Mouse (Mus musculus): ENCODE measurements around the gene Mgat5b.

Gene Mgat5b

DNA sequence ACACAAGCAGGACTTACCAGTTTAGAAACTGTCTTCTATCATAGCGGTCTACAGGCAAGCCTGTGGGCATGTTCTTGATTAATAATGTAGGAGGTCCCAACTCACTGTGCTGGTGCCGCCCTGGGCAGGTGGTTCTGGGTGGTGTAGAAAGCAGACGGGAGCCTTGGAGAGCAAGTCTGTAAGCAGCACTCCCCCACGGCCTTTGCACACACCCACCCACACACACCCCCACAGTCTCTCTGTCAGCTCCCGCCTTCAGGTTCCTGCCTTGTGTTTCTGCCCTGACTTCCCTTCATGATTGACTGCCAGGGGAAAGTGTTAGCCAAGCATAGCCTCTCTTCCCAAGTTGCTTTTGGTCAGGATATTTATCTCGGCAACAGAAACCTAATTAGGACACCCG is 1.3 kb upstream of the Mgat5b start:
- in situ Hi-C loops (cut with MseI, MboI) = loop anchor here (10.0 kb wide), 1 partner anchor 127 kb away; no protein-coding TSS in a partner anchor

GRCm38 (mm10) chr11:116919186-116920020 is 740 bp downstream of the Mgat5b start:
- in situ Hi-C loops (cut with MseI, MboI) = loop anchor here (5.0 to 10.0 kb wide), 2 partner anchors 78 to 125 kb away; no protein-coding TSS in a partner anchor

DNA sequence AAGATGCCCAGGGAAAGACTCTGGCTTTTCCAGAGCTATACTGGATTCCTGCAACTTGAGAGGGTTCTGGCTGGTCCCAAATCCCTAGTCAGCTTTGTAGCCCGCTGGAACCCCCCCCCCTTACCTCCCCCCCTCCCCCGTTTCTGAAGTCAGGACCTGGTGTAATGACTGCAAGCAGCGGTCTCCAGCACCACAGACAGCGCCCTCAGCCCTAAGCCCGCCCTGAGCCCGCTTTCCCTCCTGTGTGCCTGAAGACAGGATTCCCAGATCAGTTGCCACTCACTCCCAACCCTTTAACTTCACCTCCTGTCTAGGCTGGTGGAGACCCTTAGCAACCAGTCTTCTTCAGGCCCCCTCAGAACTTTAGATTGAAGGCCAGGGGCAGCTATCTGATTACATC is 2.1 kb downstream of the Mgat5b start:
- in situ Hi-C loops (cut with MseI, MboI) = loop anchor here in 1 of 2 experiments (5.0 kb wide), 1 partner anchor 77 kb away; no protein-coding TSS in a partner anchor

- in situ Hi-C loops (cut with MseI, MboI) = loop anchor here in 1 of 2 experiments (5.0 kb wide), 1 partner anchor 75 kb away; no protein-coding TSS in a partner anchor
Observed at GRCm38 (mm10) chr11:116922058-116922457, 3.4 kb downstream of the Mgat5b start.

- in situ Hi-C loops (cut with MseI, MboI) = no loop called here
Observed at GRCm38 (mm10) chr11:116928031-116928430, 9.4 kb downstream of the Mgat5b start.

- in situ Hi-C loops (cut with MseI, MboI) = no loop called here
Observed at GRCm38 (mm10) chr11:116934862-116935261, 16.2 kb downstream of the Mgat5b start.

- in situ Hi-C loops (cut with MseI, MboI) = no loop called here
Observed at GRCm38 (mm10) chr11:116935354-116935753, 16.7 kb downstream of the Mgat5b start.

- in situ Hi-C loops (cut with MseI, MboI) = no loop called here
Observed at GRCm38 (mm10) chr11:116935917-116936316, 17.3 kb downstream of the Mgat5b start.

- in situ Hi-C loops (cut with MseI, MboI) = no loop called here
Observed at GRCm38 (mm10) chr11:116937141-116937540, 18.5 kb downstream of the Mgat5b start.

DNA sequence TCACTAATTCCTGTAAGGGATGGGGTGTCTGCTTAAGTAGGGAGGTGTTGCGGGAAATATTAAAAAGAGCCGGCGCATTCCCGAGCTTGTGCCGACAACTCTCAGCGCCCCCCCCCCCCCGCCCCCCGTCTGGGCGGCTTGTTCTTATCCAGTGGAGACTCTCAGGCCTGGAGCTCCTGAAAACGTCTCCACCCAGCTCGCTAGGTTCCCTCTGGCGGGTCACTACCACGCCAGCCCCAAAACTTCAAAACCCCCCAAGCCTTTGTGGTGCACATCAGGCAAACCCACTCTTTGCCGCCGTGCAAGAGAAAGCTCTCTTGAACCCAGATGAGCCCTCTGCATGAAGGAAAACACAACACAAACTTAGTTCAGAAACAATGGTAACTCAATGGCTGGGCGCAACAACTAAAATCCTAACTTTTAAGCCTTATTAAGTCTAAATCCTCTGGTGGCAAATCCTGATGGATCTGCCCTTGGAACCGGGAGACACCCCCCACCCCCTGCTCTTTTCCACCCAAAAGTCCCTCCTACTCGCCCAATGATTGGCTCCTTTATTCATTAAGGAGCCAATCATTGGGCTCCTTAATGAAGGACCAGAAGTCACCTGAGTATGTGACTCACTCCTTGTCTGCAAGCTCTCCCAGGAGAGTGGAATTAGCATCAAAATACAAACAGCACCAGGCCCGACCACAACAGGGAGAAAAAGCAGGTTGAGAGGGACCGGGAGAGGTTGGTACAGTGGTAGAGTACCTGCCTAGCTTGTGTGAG is 21.6 kb downstream of the Mgat5b start:
- in situ Hi-C loops (cut with MseI, MboI) = no loop called here

- in situ Hi-C loops (cut with MseI, MboI) = no loop called here
Observed at GRCm38 (mm10) chr11:116944346-116944745, 25.7 kb downstream of the Mgat5b start.

DNA sequence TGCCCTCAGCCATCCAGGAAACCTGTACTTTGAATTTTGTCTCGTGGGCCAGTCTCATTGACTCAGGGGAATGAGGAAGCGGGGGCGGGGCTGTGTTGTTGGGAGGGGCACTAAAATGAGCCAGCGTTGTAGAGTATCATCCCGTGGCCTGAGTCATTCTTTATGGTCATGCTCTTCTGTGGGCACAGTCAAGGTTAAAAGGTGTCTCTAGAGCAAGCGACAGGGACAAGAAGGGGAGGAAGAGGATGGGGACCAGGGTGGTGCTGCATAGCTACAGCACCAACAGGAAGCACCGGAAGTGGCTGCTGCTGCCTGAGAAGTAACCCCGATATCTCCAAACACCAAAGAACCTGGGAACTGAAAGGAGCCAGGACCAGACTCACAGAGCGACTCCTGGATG is 31.2 kb downstream of the Mgat5b start:
- in situ Hi-C loops (cut with MseI, MboI) = no loop called here

DNA sequence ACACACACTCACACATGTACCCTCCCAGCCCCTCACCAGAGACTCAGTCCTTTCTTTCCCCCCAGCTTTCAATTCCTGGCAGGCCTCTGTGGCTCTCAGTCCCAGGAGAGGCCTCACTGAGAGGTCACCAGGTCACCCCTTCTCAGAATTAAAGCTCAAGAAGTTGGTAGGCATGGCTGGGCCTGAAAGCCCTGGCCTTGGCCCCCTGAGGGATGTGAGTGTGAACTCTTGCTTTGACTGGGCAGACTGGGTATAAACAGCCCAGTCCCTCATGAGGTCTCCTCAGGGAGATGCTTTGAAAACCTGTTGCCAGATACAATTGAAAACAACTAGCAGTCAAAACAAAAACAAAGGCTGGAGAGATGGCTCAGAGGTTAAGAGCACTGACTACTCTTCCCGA is 32.8 kb downstream of the Mgat5b start:
- in situ Hi-C loops (cut with MseI, MboI) = no loop called here

DNA sequence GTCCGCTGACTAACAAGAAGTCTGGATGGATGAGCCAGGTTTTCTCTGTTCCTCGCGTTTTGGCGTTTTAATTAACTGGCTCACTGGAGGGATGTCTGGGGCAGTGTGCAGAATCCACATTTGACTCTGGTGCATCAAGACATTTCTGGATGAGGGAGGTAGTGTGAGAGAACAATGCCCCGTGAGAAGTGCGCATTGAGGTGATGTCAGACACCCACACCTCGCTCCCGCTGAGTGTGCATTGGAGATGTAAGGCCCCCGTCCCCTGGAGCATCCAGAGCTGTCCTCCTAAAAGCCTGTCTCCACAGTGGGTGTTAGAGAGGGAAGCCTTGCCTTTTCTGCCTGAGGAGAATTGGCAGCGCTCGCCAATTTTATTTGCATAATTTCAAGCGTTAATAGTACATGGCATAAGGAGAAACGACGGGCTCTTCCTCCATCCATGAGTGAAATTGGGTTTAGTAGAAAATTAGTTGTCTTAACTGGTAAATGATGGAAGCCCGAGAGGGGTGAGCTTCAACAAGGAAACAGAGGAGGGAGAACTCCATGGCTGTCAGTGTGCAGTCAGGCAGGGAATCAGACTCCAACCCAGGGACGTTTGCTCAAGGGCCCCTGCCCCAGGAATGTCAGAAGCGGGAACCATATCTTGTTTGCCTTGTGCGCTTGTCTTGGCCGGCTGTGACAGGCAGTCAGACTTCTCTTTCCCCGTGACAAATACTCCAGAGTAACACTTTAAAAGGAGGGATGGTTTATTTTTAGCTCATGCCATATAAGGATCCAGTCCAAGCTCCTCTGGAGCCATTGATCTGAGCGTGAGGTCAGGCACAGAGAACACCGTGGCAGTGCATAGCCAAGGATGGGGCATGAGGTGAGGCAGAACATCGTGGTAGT is 35.8 kb downstream of the Mgat5b start:
- in situ Hi-C loops (cut with MseI, MboI) = no loop called here

- in situ Hi-C loops (cut with MseI, MboI) = no loop called here
Observed at GRCm38 (mm10) chr11:116958601-116959000, 39.9 kb downstream of the Mgat5b start.

GRCm38 (mm10) chr11:116965061-116965460 is 46.4 kb downstream of the Mgat5b start:
- in situ Hi-C loops (cut with MseI, MboI) = no loop called here

DNA sequence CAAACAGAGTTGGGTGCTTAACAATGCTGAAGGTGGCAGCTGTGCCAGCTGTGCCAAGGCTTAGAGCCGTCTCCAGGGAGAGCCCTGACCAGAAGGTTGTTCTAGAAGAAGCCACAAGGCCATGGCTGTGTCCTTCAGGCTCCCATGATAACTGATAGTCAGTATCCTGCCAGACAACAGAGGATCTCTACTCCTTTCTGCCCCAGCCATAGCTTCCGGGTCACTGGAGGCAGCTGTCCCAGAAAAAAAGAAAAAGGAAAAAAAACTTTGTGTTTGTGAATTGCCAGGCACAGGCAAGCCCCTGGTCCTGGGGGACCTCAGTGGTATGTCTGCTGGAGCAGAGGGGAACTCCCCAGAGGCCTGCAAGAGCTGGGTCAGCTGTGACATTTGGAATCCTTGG is 47.3 kb downstream of the Mgat5b start:
- in situ Hi-C loops (cut with MseI, MboI) = no loop called here

DNA sequence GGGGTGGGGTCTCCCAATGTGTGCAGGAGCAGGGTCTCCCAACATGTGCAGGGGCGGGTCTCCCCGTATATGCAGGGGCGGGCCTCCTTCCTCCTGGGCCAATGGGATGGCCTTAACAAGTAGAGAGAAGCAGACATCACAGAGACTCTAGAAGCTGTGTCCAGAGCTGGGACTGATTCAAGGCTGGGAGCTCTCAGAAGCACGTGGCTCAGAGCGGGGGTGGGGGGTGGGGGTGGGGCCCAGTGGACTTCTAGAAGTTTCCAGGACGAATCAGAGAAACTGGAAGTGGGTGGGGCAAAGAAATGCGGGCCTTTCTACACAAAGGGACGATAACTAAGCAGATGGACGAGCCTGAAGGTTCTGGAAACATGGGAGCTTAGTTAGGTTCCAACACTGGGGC is 49.9 kb downstream of the Mgat5b start:
- in situ Hi-C loops (cut with MseI, MboI) = no loop called here

DNA sequence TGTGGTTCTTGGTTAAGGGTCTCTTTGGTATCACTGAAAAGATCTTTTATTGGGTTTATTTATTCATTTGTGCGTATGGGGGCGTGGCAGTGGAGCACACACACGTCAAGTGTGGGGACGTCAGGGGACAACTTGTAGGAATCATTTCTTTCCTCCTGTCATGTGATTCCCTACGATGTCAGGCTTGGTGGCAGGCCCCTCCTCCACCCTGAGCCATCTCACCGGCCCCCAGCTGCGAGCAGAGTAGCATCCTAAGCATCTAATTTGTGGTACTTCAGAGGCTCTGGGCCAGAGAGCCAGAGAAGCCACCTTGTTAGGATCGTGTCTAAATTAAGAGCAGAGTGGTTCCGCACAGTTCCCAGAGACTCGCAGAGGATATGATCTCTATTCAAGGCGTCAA is 50.8 kb downstream of the Mgat5b start:
- in situ Hi-C loops (cut with MseI, MboI) = no loop called here

DNA sequence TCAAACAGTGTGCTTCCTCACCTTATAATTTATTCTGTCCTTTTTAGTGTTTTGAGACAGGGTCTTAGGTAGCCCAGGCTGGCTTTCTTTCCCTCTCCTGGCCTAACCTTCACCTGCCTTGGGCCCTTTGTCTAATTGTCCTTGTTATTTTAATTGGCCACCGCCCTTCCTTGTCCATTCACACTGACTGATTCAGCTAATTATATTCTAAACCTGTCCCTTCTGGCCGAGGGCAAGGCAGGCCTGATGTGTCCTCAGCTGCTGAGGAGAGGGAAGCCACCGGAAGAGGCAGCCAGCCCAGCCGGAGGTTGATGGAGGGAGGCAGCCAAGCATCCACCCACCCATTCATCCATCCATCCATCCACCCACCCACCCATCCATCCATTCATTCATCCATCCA is 52.2 kb downstream of the Mgat5b start:
- in situ Hi-C loops (cut with MseI, MboI) = no loop called here

DNA sequence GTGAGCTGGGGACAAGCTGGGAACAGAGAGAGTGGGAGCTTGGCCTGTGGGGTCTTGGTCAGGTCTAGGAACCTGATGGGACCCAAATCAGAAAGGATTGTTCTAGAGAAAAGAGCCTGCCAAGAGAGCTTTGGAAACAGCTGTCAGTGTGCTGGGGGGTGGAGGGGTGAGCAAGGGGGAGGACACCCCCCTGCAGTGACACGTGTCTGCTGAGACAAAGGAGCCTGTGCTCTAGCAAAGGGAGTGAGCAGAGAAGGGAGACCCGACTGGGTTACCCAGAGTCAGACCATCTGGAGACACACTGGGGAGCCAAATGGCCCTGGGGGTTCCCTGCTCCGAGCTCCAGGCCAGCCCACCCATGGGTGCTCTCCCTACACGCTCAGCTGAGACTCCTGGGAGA is 54.2 kb downstream of the Mgat5b start:
- in situ Hi-C loops (cut with MseI, MboI) = no loop called here

- in situ Hi-C loops (cut with MseI, MboI) = no loop called here
Observed at GRCm38 (mm10) chr11:116973508-116973907, 54.8 kb downstream of the Mgat5b start.

Measured in mouse trophoblast stem cell (cell line).